Mouse (Mus musculus) embryonic facial prominence, embryonic 13.5 days (tissue): ENCODE measurements around the gene Ncaph. TPM values are rescaled to one million over a fixed set of nuclear protein-coding genes. Genes with fewer than 3 reads are reported as not detected.
"Not testable (repeated sequence)": the region's sequence is repeated elsewhere in the genome, so short reads cannot be mapped to it uniquely, and the experiment has no call there.

Experiments used
- ATAC-seq: fragments of 200-750 bp; cut with Nextera tagmentation; 2 replicates; pipeline ENCODE4 v1.8.0; 2017; ENCODE audit warnings: low read depth; ENCODE audit not compliant: insufficient number of reproducible peaks, insufficient read depth, low FRiP score, low TSS enrichment
- H3K27ac ChIP-seq: fragments of 300-500 bp; sonication (generic); 2 replicates; pipeline ENCODE4 v1.5.1; 2015; ENCODE audit warnings: moderate library complexity, mild to moderate bottlenecking, inconsistent platforms
- H3K27me3 ChIP-seq: fragments of 300-500 bp; sonication (generic); 2 replicates; pipeline ENCODE4 v1.6.1; 2015; ENCODE audit warnings: mild to moderate bottlenecking, inconsistent platforms
- H3K36me3 ChIP-seq: fragments of 300-500 bp; sonication (generic); 2 replicates; pipeline ENCODE4 v1.6.1; 2015; ENCODE audit warnings: mild to moderate bottlenecking, inconsistent platforms
- H3K4me1 ChIP-seq: fragments of 300-500 bp; sonication (generic); 2 replicates; pipeline ENCODE4 v1.6.1; 2015; ENCODE audit warnings: inconsistent platforms
- H3K4me2 ChIP-seq: fragments of 300-500 bp; sonication (generic); 2 replicates; pipeline ENCODE4 v1.6.1; 2015; ENCODE audit warnings: moderate library complexity, mild to moderate bottlenecking, inconsistent platforms
- H3K4me3 ChIP-seq: fragments of 300-500 bp; sonication (generic); 2 replicates; pipeline ENCODE4 v1.5.1; 2015; ENCODE audit warnings: mild to moderate bottlenecking, inconsistent platforms
- H3K9ac ChIP-seq: fragments of 300-500 bp; sonication (generic); 2 replicates; pipeline ENCODE4 v1.6.1; 2015; ENCODE audit warnings: mild to moderate bottlenecking, inconsistent platforms
- H3K9me3 ChIP-seq: fragments of 300-500 bp; sonication (generic); 2 replicates; pipeline ENCODE4 v1.6.1; 2016; ENCODE audit warnings: inconsistent platforms
- WGBS: fragments of 180-500 bp; shearing (Covaris S2); methylation state at CpG from one replicate; pipeline ENCODE4 v1.1.7; 2015; ENCODE audit warnings: mixed read lengths; 5-methylcytosine and 5-hydroxymethylcytosine counted together
- polyA plus RNA-seq: library from polyadenylated mRNA; unstranded; fragments of >200 nt; fragmentation: Nextera tagmentation; extraction: Ambion mirVana; gene quantifications from 2 replicates; pipeline ENCODE4 v1.2.1, GENCODE M21; 2015

The Ncaph gene
- polyA plus RNA-seq, 1 experiment from 2014 or later, result 80.3 TPM

GRCm38 (mm10) chr2:127139094-127139493, 5.3 kb upstream of the Ncaph start:
- Histone ChIP-seq H3K9ac (no peak overlapping the region), H3K9me3 (no peaks in the 10 kb centered on the region), H3K4me3 (no peak overlapping the region), H3K36me3 (peaks cover 28% of the 10 kb centered on the region), H3K27ac (peak overlapping the region; percentile 80; the same call in 1 of the 2 replicates), H3K4me1 (peaks cover 39% of the 10 kb centered on the region), H3K4me2 (no peak overlapping the region), H3K27me3 (no peaks in the 10 kb centered on the region)
- WGBS, result 91% methylated on average over 8 of the region's 8 CpGs
- no peak for ATAC-seq

- Histone ChIP-seq H3K4me3 (no peak overlapping the region), H3K4me1 (peaks cover 34% of the 10 kb centered on the region), H3K27ac (peak overlapping the region; percentile 80), H3K9ac (no peak overlapping the region), H3K9me3 (no peaks in the 10 kb centered on the region), H3K4me2 (no peak overlapping the region), H3K27me3 (no peaks in the 10 kb centered on the region), H3K36me3 (peaks cover 28% of the 10 kb centered on the region)
- 69% methylated on average over 4 of the region's 4 CpGs for WGBS
- ATAC-seq, result no peak
These were observed 4.7 kb upstream of the Ncaph start for GRCm38 (mm10) chr2:127138449-127138848.

DNA sequence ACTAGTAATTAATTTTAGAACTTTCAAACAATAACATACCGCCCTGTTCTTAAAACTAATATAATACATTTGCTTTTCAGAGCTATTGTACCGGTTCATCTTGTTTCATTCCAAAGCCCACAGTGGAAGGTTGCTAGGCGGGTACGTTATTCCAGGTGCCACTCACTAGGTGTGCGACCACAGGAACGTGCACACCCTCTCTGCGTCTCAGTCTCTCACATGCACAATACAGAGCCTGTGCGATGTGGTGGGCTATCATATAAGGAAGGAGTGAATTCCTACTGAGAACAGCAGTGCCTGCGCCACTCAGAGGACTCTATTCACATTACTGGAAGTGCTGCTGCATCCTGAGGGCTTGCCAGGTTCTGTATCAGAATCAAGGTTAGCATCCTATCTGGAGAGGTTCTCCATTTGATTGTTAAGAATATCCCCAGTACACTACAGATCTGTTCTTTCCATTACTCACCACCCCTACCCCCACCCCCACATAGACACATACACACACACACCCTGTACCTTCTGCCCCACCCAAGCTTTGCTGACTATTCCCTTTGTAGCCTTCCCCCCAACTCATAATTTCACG, 4.2 kb upstream of the Ncaph start:
- Histone ChIP-seq H3K9ac (no peak overlapping the region), H3K9me3 (no peaks in the 10 kb centered on the region), H3K4me3 (no peak overlapping the region), H3K27me3 (no peaks in the 10 kb centered on the region), H3K4me2 (no peak overlapping the region), H3K36me3 (peaks cover 28% of the 10 kb centered on the region), H3K27ac (peak overlapping the region; percentile 80), H3K4me1 (peaks cover 35% of the 10 kb centered on the region)
- 60% methylated on average over 10 of the region's 10 CpGs for WGBS
- ATAC-seq, result no peak

- peaks cover 28% of the 10 kb centered on the region for H3K36me3 ChIP-seq
- WGBS, result 11% methylated on average over 5 of the region's 5 CpGs
- no peak for ATAC-seq
- H3K27me3 ChIP-seq, result no peaks in the 10 kb centered on the region
- H3K4me2 ChIP-seq, result 0 out of 2 replicates have a peak overlapping the region, but pooled peaks have one; percentile 1
- peak overlapping the region; percentile 80 for H3K27ac ChIP-seq
- H3K4me1 ChIP-seq, result peaks cover 36% of the 10 kb centered on the region
- H3K9ac ChIP-seq, result no peak overlapping the region
- no peaks in the 10 kb centered on the region for H3K9me3 ChIP-seq
- H3K4me3 ChIP-seq, result no peak overlapping the region
These were observed 3.2 kb upstream of the Ncaph start for GRCm38 (mm10) chr2:127136979-127137378.

DNA sequence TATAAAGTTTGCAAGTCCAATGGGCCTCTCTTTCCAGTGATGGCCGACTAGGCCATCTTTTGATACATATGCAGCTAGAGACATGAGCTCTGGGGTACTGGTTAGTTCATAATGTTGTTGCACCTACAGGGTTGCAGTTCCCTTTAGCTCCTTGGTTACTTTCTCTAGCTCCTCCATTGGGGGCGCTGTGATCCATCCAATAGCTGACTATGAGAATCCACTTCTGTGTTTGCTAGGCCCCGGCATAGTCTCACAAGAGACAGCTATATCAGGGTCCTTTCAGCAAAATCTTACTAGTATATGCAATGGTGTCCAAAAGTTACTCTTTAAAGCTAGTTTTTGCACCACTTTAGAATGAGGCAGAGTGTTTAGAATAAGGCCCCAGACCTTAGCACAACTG, 1.5 kb upstream of the Ncaph start:
- H3K36me3 ChIP-seq, result peaks cover 15% of the 10 kb centered on the region
- not testable (repeated sequence) for H3K9me3 ChIP-seq, H3K27me3 ChIP-seq, H3K4me3 ChIP-seq, H3K4me2 ChIP-seq, ATAC-seq, H3K27ac ChIP-seq, H3K9ac ChIP-seq
- WGBS, result 36% methylated on average over 3 of the region's 3 CpGs
- H3K4me1 ChIP-seq, result peaks cover 42% of the 10 kb centered on the region

DNA sequence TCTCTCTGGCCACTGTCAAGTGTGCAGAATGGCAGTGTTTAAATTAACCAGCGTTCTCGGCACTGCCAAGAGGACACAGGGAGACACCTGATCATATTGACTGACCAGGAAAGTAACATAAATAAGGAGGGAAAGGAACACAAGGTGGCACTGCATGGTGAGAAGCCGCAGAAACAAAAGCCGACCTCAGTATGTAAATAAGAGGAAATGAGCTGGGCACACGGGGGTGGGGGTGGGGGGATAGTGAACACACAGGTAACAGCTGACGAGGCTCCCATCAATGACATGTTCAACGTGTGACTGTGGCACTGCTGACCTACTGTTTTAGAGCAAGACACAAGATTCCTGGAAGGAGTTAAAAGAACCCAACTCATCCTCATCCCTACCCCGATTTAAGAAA, 2.4 kb downstream of the Ncaph start:
- H3K27ac ChIP-seq, result no peak overlapping the region
- no peaks in the 10 kb centered on the region for H3K9me3 ChIP-seq
- H3K27me3 ChIP-seq, result no peaks in the 10 kb centered on the region
- peaks cover 16% of the 10 kb centered on the region for H3K36me3 ChIP-seq
- peaks cover 29% of the 10 kb centered on the region for H3K4me1 ChIP-seq
- no peak overlapping the region for H3K4me3 ChIP-seq
- H3K4me2 ChIP-seq, result peak overlapping the region; percentile 75; the same call in 1 of the 2 replicates
- 82% methylated on average over 8 of the region's 8 CpGs for WGBS
- no peak for ATAC-seq
- H3K9ac ChIP-seq, result 0 out of 2 replicates have a peak overlapping the region, but pooled peaks have one; percentile 44

- Histone ChIP-seq H3K4me3 (no peak overlapping the region), H3K4me2 (no peak overlapping the region), H3K9me3 (no peaks in the 10 kb centered on the region), H3K36me3 (peaks cover 40% of the 10 kb centered on the region), H3K9ac (no peak overlapping the region), H3K4me1 (peaks cover 23% of the 10 kb centered on the region), H3K27me3 (no peaks in the 10 kb centered on the region), H3K27ac (no peak overlapping the region)
- WGBS, result 89% methylated on average over 5 of the region's 5 CpGs
- no peak for ATAC-seq
These were observed 4.8 kb downstream of the Ncaph start for GRCm38 (mm10) chr2:127128926-127129325.

GRCm38 (mm10) chr2:127121591-127122235, 12.0 kb downstream of the Ncaph start:
- H3K4me1 ChIP-seq, result no peaks in the 10 kb centered on the region
- 89% methylated on average over 8 of the region's 8 CpGs for WGBS
- no peak for ATAC-seq
- H3K4me3 ChIP-seq, result no peak overlapping the region
- no peak overlapping the region for H3K4me2 ChIP-seq
- H3K27me3 ChIP-seq, result no peaks in the 10 kb centered on the region
- H3K27ac ChIP-seq, result no peak overlapping the region
- H3K9me3 ChIP-seq, result no peaks in the 10 kb centered on the region
- H3K9ac ChIP-seq, result no peak overlapping the region
- H3K36me3 ChIP-seq, result peaks cover 91% of the 10 kb centered on the region

- H3K36me3 ChIP-seq, result peaks cover 90% of the 10 kb centered on the region
- no peak overlapping the region for H3K27ac ChIP-seq
- WGBS, result 93% methylated on average over 4 of the region's 4 CpGs
- no peak overlapping the region for H3K4me3 ChIP-seq
- H3K9ac ChIP-seq, result no peak overlapping the region
- no peak overlapping the region for H3K4me2 ChIP-seq
- no peaks in the 10 kb centered on the region for H3K27me3 ChIP-seq
- no peaks in the 10 kb centered on the region for H3K4me1 ChIP-seq
- no peaks in the 10 kb centered on the region for H3K9me3 ChIP-seq
- ATAC-seq, result no peak
These were observed 24.8 kb downstream of the Ncaph start for GRCm38 (mm10) chr2:127108986-127109385.

GRCm38 (mm10) chr2:127092000-127092399, 41.8 kb downstream of the Ncaph start:
- Histone ChIP-seq H3K4me2 (no peak overlapping the region), H3K27me3 (no peaks in the 10 kb centered on the region), H3K9ac (no peak overlapping the region), H3K4me3 (no peak overlapping the region), H3K4me1 (no peaks in the 10 kb centered on the region), H3K36me3 (peaks cover 7% of the 10 kb centered on the region), H3K27ac (no peak overlapping the region), H3K9me3 (no peaks in the 10 kb centered on the region)
- ATAC-seq, result no peak
- 75% methylated on average over 8 of the region's 8 CpGs for WGBS

DNA sequence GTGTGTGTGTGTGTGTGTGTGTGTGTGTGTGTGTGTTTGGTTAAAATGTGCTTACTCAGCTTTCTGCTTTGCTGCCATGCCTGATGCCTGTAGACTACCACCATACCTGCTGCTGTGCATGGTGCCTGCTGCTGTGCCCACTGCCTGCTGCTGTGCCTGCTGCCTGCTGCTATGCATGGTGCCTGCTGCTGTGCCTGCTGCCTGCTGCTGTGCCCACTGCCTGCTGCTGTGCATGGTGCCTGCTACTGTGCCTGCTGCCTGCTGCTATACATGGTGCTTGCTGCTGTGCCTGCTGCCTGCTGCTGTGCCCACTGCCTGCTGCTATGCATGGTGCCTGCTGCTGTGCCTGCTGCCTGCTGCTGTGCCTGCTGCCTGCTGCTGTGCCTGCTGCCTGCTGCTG, 43.6 kb downstream of the Ncaph start:
- not testable (repeated sequence) for H3K27ac ChIP-seq, H3K9ac ChIP-seq, H3K4me3 ChIP-seq, H3K4me2 ChIP-seq, H3K36me3 ChIP-seq, ATAC-seq, H3K4me1 ChIP-seq, H3K27me3 ChIP-seq, H3K9me3 ChIP-seq

GRCm38 (mm10) chr2:127086235-127086634, 47.5 kb downstream of the Ncaph start:
- no peak for ATAC-seq
- Histone ChIP-seq H3K4me2 (no peak overlapping the region), H3K27ac (no peak overlapping the region), H3K36me3 (peaks cover 9% of the 10 kb centered on the region), H3K4me1 (no peaks in the 10 kb centered on the region), H3K4me3 (no peak overlapping the region), H3K9ac (no peak overlapping the region), H3K27me3 (no peaks in the 10 kb centered on the region), H3K9me3 (no peaks in the 10 kb centered on the region)
- 89% methylated on average over 5 of the region's 5 CpGs for WGBS
